Mouse (Mus musculus) forelimb bud, embryonic 11.5 days (tissue): ENCODE data around the gene Sox5.
A peak's percentile ranks its signal among the peaks of the same experiment; 100 is the strongest.

Source experiments
- DNase-seq: peaks from one replicate; pipeline ENCODE4 v3.0.0-alpha.2; 2012; ENCODE audit warnings: low read depth, low spot score

Gene Sox5

DNA sequence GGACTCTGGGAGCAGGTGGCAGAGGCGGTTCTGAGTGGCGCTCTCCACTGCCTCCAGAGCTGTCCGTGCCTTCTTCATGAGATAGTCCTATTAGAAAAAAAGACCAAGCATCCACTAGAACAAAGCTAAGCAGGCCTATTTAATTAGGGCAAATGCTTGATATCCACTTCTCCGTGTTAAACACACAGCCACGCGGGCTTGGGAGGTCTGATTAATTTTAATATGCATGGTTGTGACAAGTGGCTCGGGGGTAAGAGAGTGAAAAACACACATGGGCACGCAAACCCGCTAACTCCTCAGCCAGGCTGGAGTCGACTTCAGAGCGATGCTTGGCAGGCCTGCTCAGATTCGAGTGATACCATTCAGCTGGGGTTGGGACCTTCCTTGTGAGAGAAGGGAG is 676.1 kb downstream of the Sox5 start:
- no peak for DNase-seq

DNA sequence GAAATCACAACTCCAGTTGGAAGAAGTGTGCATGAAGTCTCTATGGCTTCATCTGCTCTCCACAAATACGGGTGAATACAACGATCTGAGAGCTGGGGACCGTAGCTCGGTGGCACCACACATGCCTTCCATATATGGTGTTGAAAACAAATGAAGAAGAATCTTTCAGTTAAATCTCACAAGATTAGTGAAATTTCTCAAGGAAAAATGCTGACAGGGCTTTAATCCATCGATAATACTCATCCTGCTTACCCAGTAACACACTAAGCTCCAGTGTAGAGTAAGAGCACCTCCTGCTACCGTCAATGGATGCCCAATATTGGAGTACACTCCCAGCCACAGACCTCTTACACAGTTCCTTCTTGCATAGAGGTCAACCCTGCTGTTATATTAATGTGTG is 678.2 kb downstream of the Sox5 start:
- no peak for DNase-seq

DNA sequence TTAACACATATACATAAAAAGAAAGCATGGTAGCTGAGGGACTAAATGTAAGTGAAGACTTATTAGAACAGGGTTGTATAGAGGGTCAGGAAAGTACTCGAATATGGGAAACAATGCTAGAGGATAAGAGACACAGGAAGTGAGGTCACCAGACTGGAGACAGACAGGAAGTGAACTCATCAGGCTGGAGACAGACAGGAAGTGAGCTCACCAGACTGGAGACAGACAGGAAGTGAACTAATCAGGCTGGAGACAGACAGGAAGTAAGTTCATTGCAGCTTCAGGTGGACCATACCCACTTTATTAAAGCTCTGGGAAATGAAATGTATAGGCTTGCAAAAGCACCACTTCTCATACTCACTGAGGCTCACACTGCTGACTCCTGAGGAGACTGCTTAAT is 680.9 kb downstream of the Sox5 start:
- no peak for DNase-seq

DNA sequence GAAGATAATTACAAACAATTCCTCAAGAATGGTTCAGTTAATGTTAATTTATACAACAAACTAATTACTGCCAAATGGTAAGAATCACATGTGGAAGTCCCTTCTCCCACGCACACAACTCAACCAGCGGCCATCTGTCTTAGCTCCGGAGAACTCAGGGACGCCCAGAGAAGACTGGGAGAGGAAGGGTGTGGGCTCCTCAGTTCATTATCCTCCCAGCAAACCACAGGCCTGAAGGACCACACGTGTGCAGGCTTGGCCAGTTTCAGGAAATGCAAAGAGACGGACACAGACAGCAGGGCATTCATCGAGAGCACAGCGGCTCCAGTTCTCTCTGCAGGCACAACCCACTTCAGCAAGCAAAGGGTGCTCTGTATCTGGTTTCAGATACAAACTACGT is 683.7 kb downstream of the Sox5 start:
- DNase-seq, result no peak

DNA sequence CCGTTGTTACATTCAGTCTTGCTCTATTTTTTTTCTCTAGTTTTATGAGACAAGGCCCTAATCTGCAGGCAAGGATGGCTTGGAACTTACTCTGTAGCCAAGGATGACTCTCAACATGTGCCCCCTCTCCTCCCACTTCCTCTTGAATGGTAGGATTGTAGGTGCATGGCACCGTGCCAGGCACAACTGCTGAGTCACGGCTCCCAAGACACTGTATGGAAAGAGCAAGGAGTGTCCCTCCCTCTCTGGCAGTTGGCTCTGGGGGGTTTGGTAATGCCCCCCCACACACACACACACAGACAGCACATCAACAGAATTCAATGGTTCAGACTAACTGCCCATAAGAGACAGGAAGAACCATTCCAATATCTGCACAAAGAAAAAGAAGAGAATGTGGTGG is 693.5 kb downstream of the Sox5 start:
- DNase-seq, result no peak

DNA sequence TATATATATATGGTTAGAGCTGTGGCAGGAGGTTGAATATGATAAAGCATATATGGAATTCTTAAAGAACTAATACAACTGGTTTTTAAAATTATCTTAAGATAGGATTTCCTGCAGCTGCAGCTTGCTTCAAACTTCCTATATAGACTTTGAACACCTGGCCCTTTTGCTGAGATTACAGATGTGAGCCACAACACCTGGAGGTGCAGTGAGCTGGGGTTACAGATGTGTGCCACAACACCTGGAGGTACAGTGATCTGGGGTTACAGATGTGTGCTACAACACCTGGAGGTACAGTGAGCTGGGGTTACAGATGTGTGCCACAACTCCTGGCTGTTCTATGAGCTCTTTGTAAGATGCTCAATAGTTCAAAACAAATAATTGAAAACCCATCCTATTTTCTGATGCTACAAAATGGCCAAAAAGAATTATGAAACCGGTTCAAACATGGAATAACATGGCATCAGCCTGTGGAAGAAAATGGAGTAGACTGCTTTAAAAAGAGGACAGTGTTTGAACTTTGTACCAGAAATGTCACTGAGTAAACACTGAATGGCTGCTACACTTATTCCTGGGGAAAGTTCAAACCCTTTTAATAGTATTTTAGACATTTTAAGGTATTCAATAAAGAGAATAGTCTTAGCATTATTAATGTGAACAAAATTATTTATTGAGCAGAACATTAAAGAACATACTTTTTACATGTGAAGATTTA is 695.5 kb downstream of the Sox5 start:
- no peak for DNase-seq

DNA sequence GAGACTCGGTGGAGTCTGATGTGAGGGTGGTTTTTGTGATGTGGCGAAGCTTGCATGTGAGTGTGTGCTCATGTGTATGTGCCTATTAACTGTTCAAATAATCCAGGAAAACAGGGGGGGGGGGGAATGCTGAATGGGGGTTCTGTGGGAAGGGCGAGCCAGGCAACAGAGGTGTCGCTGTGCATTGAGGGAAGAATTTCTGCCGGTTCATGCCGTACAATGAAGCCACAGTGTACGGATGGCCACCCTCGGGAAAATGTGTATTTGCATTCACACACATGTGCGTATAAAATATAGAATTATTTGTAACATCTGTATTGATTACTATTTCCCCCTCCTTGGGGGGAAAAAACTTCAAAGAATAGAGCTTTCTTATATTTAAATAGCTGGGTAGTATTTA is 699.5 kb downstream of the Sox5 start:
- DNase-seq, result no peak

DNA sequence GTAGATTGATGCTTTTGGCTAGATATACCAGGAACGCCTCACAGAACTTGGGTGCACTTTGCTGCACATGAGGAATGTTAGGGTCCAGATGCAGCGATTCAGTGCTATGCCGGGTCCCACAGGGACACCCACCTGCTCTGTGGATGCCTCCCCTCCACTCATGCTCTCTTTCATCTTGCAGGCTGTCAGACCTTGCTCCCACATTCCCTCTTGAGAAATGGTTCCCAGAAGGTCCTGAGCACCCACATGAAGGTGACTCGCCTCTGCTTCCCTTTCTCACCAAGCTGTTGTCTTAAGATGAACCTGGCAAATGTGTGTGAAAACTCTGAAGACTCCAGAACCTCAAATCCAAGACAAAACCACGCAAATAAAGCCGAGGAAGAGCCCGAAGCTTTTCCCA is 704.0 kb downstream of the Sox5 start:
- no peak for DNase-seq

DNA sequence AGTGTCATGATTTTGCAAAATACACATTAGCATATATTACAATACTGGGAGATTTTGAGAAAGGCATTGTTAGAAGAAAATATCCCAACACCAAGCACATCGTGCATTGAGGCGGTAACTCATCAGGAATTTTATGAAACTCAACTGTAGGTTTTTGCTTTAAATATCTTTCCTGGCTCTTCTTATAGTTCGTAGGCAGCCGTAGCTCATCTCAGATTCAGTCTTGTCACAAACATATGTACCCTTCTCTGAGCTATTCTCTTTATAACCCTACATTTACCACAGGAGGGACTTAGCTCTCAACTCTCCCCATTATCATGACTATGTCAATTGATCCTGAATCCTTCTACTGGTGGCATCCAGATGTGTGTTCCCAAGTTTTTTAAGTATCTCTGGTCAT is 705.4 kb downstream of the Sox5 start:
- DNase-seq, result no peak

DNA sequence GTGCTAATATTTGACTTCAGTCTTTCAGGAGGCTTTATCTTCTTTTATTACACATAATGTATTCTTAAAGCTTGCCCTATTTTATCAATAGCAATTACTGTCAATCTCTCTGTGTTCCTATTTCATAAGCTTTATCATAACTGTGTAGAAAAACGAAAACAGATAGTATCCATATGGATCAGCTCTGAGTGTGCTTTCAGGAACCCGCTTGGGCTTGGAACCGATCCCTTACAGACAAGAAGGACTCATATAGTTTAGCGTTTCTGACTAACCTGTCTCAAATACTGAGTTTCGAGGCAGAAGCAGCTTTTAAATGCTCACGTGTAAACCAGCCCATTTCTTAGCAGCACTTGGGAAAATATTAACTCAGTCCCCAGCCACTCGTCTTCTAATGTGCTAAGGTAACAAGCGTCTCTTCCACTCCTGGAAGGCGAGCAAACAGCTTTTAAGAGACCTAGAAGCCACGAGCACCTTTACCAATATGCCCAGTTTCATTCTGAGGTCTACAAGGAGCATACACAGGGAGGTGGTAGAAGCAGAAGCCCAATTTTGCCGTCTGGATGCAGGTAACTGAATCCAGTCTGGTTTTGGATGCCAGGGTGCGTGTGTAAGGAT is 706.3 kb downstream of the Sox5 start:
- DNase-seq, result no peak

DNA sequence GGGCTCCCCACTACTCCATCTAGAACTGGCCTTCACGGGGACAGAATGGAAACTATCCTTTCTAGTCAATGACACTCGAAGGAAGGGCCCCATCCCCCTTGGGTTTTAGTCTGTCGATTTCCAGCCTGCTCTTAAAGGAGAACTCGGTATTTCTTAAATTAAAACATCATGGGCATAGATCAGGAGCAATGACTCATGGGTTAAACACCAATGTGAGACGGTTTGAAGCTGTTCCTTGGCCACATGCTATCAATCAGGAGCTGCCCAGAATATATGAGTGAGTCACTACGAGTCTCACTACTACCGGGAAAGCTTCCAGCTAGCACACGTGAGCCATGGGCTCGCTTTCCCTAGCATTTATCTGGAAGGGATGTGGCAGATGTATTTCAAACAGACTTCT is 707.0 kb downstream of the Sox5 start:
- peak; percentile 40 for DNase-seq

DNA sequence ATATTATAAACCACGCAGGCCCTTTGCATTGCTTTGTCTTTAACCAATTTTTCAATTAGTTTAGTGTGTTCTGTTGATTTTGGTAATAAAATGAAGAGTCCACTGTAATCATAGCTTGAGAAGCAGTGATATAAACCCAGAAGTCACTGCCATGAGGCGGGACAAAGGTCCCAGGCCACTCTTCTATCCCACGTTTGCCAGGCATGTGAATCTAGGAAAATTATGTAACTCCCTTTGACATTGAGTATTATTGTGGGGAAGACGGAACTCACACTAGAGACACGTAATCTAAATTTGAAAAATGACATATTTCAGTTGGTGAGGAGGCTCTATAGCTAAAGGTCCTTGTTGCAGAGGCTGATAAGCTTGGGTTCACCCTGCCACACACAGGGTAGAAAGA is 711.3 kb downstream of the Sox5 start:
- DNase-seq, result no peak

DNA sequence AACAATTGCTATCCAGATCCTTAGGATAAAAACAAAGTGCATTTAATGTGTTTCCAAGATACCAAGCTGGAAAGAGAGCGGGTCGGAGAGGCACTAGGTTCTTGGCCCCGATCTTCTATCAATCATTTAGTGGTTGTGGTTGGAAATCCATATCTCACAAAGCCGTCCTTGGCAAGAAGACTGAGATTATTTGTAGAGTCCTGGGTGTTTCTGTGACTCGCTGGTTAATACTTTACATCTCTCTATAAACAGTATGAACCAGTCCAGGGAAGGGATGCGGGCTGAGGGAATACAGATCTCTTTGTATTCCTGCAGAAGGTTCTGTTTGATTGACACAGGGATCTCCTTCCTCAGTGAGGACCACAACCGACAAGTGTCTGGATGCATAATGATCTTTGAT is 714.3 kb downstream of the Sox5 start:
- DNase-seq, result no peak

DNA sequence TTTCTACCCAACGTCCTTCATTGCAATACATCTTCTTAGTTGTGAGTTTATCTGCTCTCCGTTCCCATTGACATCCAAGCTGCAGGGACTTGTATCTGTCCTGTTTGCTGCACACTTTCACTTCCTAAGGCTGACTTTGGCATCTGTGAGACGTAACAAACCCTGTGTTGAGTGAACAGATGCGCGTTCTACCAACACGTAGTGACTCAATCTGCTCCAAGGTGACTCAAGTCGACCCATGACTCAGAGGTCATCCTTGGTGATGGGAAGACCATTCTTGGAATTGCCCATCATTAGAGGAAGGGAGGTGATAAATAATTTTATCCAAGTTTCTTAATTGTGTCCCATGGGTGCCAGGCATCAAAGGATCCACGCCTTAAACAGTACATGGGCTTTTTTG is 719.3 kb downstream of the Sox5 start:
- DNase-seq, result no peak

DNA sequence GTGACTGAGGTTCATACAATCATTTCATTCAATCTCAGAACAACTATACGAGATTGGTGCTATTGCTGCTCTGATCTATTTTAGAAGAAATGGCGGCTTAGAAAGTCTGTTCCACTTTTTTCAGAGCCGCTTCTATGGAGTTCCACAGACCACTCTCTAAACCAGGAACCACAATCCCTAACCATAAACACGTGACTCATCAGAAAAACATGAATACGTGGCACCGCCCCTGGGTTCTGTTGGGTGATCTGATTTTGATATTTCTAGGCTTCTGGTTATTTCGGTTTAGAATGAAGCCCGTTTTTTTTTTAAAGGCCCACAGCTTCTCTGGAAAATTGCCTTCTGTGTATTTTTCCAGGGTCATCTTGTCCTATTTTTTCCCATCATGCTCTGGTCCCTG is 720.0 kb downstream of the Sox5 start:
- no peak for DNase-seq

DNA sequence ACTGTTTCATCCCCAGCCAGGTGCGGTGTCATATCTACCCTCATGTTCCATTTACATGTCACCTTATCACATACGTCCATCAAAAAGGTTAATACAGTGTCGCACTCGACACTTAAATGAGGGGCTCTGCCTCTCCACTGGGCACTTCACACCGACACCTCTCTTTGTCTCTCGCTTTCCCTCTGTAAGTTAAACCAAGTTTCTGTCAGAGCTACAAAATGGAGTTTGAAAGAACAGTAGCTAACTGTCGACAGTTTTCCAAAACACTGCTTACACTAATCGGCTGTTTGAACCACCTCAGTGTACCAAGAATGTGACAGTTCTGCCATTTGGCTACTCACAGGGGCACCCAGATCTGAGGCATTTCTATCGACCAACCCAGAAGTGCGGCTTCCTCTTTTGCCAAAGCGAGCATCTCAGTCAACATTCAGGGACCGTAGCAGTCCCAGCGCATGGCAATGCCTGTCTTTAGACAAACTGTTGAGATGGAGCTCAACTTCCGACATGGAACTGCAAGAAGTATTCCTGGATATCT is 724.6 kb downstream of the Sox5 start:
- no peak for DNase-seq

DNA sequence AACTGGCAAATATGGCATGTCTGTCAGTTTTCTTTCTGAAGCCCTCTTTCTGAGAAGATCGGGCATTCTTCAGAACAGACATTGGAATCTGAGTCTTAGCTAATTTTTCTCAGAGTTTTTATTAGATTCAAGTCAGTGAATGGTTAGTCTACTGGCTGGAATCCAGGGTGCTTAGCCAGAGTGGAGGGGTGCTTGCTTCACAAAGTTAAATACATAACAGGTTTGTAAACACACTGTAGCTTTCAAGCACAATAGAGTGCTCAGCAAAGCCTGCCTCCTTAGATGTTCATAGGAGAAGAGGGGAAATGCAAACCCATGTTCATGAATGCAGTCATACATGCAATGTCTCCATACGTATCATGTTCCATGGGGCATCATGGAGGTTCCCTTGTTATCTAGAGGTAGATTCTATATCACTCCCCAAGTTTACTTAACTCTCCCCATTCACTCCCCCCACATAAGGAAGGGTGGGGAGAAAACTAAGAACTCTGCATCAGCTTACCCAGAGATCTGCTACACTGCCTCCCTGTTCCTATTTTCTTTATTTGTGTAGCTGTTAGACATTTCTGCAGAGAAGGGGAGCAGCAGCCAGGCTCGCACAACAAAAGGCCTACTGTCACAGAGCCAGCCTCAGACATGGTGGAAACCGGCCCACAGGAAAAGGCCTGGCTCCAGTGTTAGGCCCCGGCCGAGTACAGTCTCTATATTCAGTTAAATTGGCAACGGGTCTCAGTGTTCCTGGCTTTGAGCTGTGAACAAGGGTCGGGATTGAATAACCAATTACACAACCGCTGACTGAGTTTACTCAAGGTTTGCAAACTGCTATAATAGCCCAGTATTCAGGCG is 725.3 kb downstream of the Sox5 start:
- DNase-seq, result peak; percentile 63

DNA sequence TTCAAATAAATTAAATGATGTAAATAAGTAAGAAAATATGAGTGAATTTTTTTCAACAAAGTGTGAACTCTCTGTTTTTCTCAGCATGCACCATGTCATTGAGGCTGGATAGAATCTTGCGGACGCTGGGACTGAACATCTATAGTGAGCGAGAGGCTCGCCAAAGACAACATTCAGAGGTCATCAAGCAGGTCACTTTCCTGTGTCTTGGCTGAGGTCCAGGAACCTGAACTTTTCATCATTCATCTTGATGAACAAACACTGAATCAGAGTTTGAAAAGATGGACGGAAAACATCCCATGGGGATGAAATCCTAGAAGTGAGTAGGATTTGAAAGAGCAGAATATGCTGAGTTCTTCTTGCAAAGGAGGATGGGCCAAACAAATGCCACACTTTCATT is 729.3 kb downstream of the Sox5 start:
- DNase-seq, result no peak

DNA sequence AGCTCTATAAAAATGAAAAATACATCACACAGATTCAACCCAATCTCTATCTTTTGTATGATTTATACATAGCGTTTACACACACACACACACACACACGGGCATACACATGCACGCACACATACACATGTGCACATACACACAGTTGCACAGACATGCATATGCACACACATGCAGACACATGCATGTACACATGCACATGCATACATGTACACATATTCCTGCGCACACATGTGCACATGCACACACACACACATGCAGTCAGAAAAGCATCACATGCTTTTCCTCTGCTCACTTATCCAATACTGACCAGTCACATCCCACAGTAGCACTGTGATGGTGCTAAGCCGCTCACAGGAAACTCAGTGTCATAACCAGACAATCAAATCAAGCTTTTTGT is 730.5 kb downstream of the Sox5 start:
- no peak for DNase-seq

DNA sequence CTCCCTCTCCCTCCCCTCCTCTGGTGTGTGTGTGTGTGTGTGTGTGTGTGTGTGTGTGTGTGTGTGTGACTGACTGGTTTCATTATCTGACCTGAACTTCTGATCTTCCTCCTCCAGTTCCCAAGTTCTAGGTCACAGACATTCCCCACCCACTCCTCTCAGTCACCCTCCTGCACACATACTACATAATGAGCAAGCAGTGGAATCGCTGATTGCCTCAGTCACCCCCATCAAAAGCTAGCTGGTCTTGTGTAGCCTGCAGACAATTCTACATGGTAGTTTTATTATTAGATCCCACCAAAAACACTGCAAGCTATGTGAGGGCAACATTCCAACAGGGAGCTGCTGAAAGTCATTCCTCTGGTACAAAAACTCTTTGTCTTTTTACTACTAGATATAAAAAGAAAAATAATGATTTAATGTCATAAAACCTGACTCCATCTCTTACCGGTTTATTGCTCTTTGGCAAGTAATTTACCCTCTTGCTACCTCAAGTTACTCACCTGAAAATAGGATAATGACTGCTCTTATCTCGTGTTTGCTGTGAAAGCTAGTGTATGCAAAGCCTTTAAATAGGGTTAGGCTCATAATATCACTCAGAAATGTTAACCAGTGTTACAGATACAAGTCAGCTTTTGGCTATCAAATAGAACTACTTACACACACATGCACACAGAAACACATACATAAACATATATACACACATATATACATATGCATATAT is 733.4 kb downstream of the Sox5 start:
- DNase-seq, result peak; percentile 20

DNA sequence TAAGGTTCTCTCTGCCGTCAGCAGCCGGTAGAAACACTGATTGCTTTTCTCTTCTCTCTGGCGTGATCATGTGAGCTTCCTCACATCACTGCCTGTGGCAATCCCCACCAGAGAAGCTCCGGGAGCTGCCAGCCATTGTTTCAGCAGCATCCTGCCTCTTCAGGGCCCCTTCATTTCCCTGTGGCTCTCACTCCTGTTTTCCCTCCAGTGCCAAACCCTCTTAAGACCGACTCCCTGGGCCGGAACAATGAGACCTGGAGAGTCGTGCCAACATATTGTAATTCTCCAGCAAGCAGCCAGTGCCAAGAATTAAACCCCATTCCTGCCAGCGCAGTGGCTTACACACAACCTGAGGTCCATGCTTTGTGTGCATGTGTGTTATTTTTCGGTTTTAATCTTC is 736.3 kb downstream of the Sox5 start:
- DNase-seq, result no peak

DNA sequence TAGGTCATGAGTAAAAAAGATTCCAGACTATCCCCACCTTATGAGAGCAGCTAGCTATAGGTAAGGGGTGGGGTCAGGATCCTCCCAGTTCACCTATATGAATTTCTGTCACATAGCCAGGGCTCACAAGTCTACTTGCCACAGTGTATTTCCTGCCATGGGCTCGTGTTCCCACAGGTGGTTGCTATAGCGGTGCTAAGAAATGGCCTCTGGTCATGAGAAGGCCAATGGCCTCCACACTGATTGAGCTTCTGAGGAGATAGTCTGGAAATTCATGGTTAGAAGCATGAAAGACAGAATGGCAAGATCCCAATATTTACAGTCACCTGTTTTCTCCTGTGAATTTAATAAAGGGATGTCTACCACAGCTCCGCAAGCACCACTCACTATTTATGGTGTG is 737.4 kb downstream of the Sox5 start:
- no peak for DNase-seq
